Mouse (Mus musculus) spleen, adult 2 months (tissue): ENCODE results near the gene Tbx1. TPM values are rescaled to one million over a fixed set of nuclear protein-coding genes. Genes with fewer than 3 reads are reported as not detected.

Experiments
- DNase-seq, 2 experiments: peaks; one replicate each; pipeline versions ENCODE4 v3.0.0 to v3.0.0-alpha.2; 2012 to 2021; ENCODE audit warnings: low spot score in 2 of 2, low read depth in 1 of 2
- H3K27ac ChIP-seq: fragments of 200-500 bp; 2 replicates; pipeline ENCODE4 v1.5.1; 2012; ENCODE audit warnings: low read length, inconsistent platforms; ENCODE audit not compliant: insufficient read depth
- H3K27me3 ChIP-seq: fragments of 200-500 bp; 2 replicates; pipeline ENCODE4 v1.6.1; 2012; ENCODE audit warnings: mild to moderate bottlenecking, moderate library complexity, low read length, inconsistent platforms; ENCODE audit not compliant: control insufficient read depth, insufficient read depth
- H3K36me3 ChIP-seq: fragments of 200-500 bp; 2 replicates; pipeline ENCODE4 v1.6.1; 2012; ENCODE audit warnings: mild to moderate bottlenecking, low read length, inconsistent platforms; ENCODE audit not compliant: control insufficient read depth, insufficient read depth
- H3K4me1 ChIP-seq: fragments of 200-500 bp; 2 replicates; pipeline ENCODE4 v1.6.1; 2011; ENCODE audit warnings: inconsistent platforms; ENCODE audit not compliant: control insufficient read depth, insufficient read depth, insufficient read length
- H3K4me3 ChIP-seq: fragments of 200-500 bp; 2 replicates; pipeline ENCODE4 v1.5.1; 2011; ENCODE audit warnings: mild to moderate bottlenecking, inconsistent platforms; ENCODE audit not compliant: insufficient read depth, insufficient read length; ENCODE audit errors: extremely low read depth
- CTCF ChIP-seq: fragments of 200-500 bp; IDR thresholded peaks from 2 replicates; pipeline ENCODE4 v1.5.1; 2011; ENCODE audit warnings: mild to moderate bottlenecking, inconsistent platforms; ENCODE audit not compliant: insufficient read depth, insufficient read length, insufficient replicate concordance; ENCODE audit errors: extremely low read depth
- POLR2A ChIP-seq: fragments of 200-500 bp; IDR thresholded peaks from 2 replicates; pipeline ENCODE4 v1.6.1; 2011; ENCODE audit warnings: low read depth, low read length, inconsistent platforms
- WGBS: fragments of 180-500 bp; shearing (Covaris S2); methylation state at CpG from one replicate; pipeline ENCODE4 v1.1.7; 2018; 5-methylcytosine and 5-hydroxymethylcytosine counted together
- polyA plus RNA-seq: library from polyadenylated mRNA; depleted of rRNA; stranded (reverse); fragments of >200 nt; gene quantifications from 2 replicates; pipeline ENCODE4 v1.2.3, GENCODE M21; 2012

The Tbx1 gene
- polyA plus RNA-seq, 1 experiment = 0.42 TPM

DNA sequence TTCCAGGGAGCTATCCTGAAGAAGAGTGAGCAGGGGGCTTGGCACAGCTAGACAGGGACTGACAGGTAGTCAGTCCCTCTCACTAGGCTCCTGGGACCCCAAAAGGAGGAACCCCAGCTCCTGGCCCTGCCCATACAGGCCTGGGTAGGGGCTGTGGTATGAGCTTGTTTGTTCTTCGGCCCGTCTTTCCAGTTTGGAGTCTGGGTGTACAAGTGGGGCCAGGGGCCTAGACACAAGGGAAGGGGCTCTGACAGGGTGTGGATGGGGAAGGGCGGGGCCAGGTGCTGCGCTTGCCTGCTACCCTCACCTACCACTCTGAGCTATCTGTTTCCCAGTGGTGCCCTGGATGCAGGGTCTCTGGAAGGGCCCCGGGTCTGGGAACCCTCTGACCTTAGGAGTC lies 15.2 kb upstream of the Tbx1 start:
- WGBS = 88% methylated on average over 5 of the region's 5 CpGs
- Histone ChIP-seq H3K36me3 (no peaks in the 10 kb centered on the region), H3K27ac (no peak overlapping the region), H3K4me1 (no peaks in the 10 kb centered on the region), H3K4me3 (no peak overlapping the region), H3K27me3 (no peaks in the 10 kb centered on the region)
- no peak for DNase-seq
- no peak for TF ChIP-seq CTCF
- TF ChIP-seq POLR2A = no peak

DNA sequence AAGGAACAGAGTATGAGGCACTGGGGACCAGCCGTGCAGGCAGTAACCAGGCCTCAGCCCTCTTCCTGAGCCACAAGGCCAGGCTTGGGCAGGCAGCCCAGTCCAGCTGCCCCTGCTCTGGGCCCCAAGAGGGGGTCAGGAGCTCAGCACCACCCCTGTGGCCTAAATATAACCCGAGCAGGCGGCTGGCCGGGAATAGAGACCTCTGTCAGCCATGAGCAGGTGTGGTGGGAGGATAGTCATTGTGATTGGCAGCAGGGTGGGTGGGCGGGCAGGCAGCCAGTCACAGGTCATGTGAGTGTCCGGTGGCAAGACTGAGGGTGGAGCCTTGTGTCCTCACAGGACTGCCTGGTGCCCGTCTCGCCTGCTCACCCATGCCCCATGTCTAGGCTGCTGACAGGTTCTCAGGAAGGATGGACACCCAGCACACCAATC lies 13.8 kb upstream of the Tbx1 start:
- no peaks in the 10 kb centered on the region for H3K36me3 ChIP-seq
- no peaks in the 10 kb centered on the region for H3K27me3 ChIP-seq
- 67% methylated on average over 8 of the region's 8 CpGs for WGBS
- no peak for TF ChIP-seq CTCF
- TF ChIP-seq POLR2A = no peak
- H3K4me3 ChIP-seq = no peak overlapping the region
- no peak overlapping the region for H3K27ac ChIP-seq
- no peaks in the 10 kb centered on the region for H3K4me1 ChIP-seq
- DNase-seq = no peak

DNA sequence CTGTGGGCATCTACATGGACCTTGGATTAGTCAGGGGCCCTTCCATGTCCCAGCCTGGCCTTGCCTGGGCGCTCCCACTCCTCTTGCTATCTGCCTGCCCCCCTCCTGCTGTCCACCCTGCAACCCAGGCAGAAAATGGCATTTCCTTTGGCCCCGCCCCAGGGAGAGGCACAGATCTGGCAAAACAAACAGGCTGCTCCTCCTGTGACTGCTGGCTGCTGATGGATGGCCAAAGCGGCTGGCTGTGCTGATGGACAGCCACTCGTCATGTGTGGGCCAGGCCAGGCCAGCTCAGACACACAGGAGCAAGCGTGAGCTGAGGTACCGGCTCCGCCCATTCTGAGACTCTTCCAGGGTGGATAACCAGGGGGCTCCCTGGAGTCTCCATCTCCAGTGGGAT lies 11.0 kb upstream of the Tbx1 start:
- Histone ChIP-seq H3K4me1 (no peaks in the 10 kb centered on the region), H3K27me3 (no peaks in the 10 kb centered on the region), H3K27ac (no peak overlapping the region), H3K36me3 (no peaks in the 10 kb centered on the region), H3K4me3 (no peak overlapping the region)
- 93% methylated on average over 7 of the region's 7 CpGs for WGBS
- DNase-seq = no peak
- no peak for TF ChIP-seq POLR2A
- TF ChIP-seq CTCF = no peak

DNA sequence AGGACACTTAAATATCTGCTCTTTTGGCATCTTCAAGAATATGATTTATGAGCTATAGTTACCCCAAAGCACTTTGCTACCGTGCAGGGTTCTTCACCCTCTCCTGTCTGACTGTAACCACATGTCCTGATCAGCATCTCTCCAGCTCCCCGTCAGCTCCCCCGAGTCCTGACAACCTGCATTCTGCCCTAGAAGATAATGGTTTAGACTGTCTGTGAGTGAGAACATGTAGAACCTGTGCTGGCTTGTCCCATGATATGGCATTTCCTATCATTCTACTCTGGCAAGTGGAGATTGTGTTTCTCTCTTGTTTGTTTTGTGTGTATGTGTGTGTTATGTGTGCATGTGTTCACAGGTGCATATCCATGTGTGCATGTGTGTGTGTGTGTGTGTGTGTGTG lies 7.5 kb upstream of the Tbx1 start:
- 73% methylated on average over 3 of the region's 3 CpGs for WGBS

DNA sequence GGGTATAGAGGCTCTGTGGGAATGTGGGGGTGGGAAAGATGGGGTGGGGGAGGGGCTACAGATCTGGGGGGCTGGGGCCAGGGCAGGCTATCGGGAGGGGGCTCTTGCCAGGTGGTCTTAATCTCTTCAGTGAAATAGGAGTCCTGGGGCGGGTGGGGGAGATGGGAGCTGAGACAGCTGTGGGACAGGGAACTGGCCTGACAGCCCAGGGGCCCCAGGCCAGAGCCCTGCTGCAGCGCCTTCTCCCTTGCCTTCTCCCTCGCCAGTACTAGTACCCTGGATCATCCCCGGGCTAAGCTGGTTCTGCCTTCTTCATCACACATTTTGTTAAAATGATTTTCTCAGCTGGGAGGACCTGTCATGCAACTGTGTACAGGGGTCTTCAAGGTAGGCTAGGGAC lies 5.8 kb upstream of the Tbx1 start:
- no peak for TF ChIP-seq CTCF
- TF ChIP-seq POLR2A = no peak
- no peak overlapping the region for H3K27ac ChIP-seq
- peaks cover 10% of the 10 kb centered on the region for H3K27me3 ChIP-seq
- no peak overlapping the region for H3K4me3 ChIP-seq
- H3K36me3 ChIP-seq = no peaks in the 10 kb centered on the region
- DNase-seq = no peak
- 86% methylated on average over 5 of the region's 5 CpGs for WGBS
- no peaks in the 10 kb centered on the region for H3K4me1 ChIP-seq

More for the DNA sequence above, 7.5 kb upstream of the Tbx1 start:
- Histone ChIP-seq H3K27me3 (peaks cover 2% of the 10 kb centered on the region; the same call in 1 of the 2 replicates), H3K4me1 (no peaks in the 10 kb centered on the region), H3K36me3 (no peaks in the 10 kb centered on the region), H3K27ac (no peak overlapping the region), H3K4me3 (no peak overlapping the region)
- DNase-seq = no peak
- no peak for TF ChIP-seq CTCF

DNA sequence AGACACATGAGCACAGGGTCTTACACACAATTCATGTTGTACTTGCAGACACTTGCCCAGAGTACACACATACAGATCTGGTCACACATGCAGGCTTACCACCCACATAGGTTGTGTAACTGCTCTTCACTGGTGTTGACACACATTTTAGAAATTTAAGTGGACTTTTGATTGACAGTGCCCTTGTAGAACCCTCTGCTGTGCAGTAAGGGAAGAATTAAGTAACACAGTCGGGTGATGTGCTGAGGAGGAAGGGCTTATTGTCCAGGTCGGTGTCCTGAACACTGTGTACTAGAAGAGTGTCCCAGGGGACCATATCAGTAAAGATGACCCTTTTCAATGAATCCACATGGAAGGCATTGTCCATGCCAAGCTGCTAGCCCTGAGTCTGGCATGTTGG lies 3.5 kb upstream of the Tbx1 start:
- Histone ChIP-seq H3K27me3 (peaks cover 12% of the 10 kb centered on the region), H3K4me1 (peaks cover 2% of the 10 kb centered on the region; the same call in 1 of the 2 replicates), H3K4me3 (no peak overlapping the region), H3K36me3 (no peaks in the 10 kb centered on the region), H3K27ac (no peak overlapping the region)
- TF ChIP-seq POLR2A = no peak
- TF ChIP-seq CTCF = no peak
- WGBS = 78% methylated on average over 2 of the region's 2 CpGs
- no peak for DNase-seq

DNA sequence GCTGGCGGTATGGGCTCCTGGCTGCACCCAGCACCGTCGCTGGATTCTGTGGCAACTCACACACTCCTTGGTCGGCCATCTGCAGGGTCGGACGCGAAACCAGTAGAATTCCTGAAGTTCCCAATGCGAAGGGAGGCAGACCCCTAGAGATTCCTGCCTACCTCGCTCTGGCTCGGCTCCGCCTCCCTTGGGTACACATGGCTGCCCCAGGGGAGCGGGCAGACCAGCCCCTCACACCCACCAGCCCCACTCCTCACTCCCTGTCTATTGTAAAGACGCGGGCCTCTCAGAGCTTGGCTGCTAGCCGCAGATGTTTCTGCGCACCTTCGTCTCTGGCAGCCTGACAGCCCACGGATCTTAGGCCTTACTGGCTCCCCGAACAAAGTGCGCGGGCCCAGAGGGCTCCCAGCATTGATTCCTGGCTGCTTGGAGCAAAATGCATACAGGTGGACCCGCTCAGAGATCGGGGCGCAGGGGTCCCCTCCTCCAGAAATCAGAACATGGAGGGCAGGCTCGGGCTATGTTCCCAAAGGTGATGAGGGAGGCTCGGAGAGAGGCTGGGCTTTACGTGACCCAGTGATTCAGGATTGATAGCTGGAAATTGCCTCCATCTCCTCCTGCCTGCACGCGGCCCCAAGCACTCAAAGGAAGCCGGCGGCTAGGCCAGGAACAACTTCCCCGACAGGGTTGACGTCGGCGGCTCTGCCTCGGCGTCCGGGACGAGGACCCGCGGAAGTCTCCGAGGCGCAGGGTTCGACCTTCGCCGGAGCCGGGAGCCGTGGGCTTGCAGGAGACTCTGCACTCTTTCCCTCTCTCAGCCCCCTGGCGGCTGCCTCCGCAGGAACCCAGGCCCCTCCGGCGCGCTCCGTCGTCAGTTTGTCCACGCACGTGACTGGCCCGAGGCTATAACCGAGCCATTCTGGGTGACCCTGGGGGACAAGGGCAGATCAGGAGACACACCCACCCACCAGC lies 862 bp upstream of the Tbx1 start:
- H3K4me3 ChIP-seq = no peak overlapping the region
- no peak for TF ChIP-seq POLR2A
- no peak for TF ChIP-seq CTCF
- H3K4me1 ChIP-seq = peaks cover 3% of the 10 kb centered on the region; the same call in 1 of the 2 replicates
- no peak for DNase-seq
- peaks cover 27% of the 10 kb centered on the region for H3K27me3 ChIP-seq
- no peak overlapping the region for H3K27ac ChIP-seq
- H3K36me3 ChIP-seq = no peaks in the 10 kb centered on the region
- 13% methylated on average over 59 of the region's 59 CpGs for WGBS
